Mouse (Mus musculus) monocyte, adult 5-6 weeks (primary cell): ENCODE measurements around the gene Asb3. TPM values are rescaled to one million over a fixed set of nuclear protein-coding genes. Genes with fewer than 3 reads are reported as not detected.

Source experiments
- total RNA-seq: library from RNA; stranded (forward); fragments of 200-1000, 200-491, 200-594 nt; gene quantifications from 3 replicates; pipeline ENCODE4 v1.2.3, GENCODE M21; 2017

Gene Asb3
- total RNA-seq, 1 experiment from 2014 or later: 24.3 TPM

Other genes with a start within 250 kb of the Asb3 start
- 3.0 to 7.5 TPM (median 3.7 TPM) in 3 replicates for gene Acyp2, start 235.8 kb upstream of the Asb3 start, total RNA-seq
- gene Psme4, start 113.7 kb upstream of the Asb3 start, total RNA-seq: 58.8 to 80.2 TPM (median 59.9 TPM) in 3 replicates
- gene Gpr75, start 58 bp upstream of the Asb3 start, total RNA-seq: not detected in 3 replicates
- gene Erlec1, start 68.9 kb downstream of the Asb3 start, total RNA-seq: 9.1 to 29.0 TPM (median 11.2 TPM) in 3 replicates
- gene Chac2, start 100.9 kb downstream of the Asb3 start, total RNA-seq: 10.5 to 18.8 TPM (median 13.8 TPM) in 3 replicates